Mouse (Mus musculus) spleen, postnatal 10 days (tissue): Measurements from ENCODE around the gene Tmprss2.
A peak's percentile ranks its signal among the peaks of the same experiment; 100 is the strongest.
"Not testable (repeated sequence)": the region's sequence is repeated elsewhere in the genome, so short reads cannot be mapped to it uniquely, and the experiment has no call there.

Experiments
- DNase-seq, 2 experiments: peaks; one replicate each; pipeline ENCODE4 v3.0.0; 2021 to 2022; ENCODE audit warnings: low spot score in 2 of 2

Gene Tmprss2

GRCm38 (mm10) chr16:97591512-97591911 lies 19.5 kb downstream of the Tmprss2 start:
- no peak for DNase-seq

DNA sequence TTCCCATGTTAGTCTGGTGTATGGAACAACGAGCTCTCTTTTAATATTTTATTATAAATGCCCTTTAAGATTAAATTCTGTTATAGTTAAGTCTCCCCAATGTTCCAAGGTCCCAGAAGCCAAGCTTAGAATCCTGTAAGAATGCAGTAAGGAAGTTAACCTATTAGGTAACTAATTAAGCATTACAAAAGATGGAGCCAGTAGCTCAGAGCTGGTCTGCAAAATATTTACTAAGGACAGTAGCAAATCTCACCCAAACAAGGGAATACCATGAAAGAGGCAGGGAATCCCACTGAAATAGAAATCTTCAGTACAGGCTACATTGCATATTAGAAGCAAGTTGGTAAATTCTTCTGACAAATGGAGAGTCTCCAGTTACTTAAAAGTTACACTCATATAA lies 28.1 kb downstream of the Tmprss2 start:
- DNase-seq: not testable (repeated sequence)

- no peak for DNase-seq
Observed at GRCm38 (mm10) chr16:97569426-97569825, 41.6 kb downstream of the Tmprss2 start.

DNA sequence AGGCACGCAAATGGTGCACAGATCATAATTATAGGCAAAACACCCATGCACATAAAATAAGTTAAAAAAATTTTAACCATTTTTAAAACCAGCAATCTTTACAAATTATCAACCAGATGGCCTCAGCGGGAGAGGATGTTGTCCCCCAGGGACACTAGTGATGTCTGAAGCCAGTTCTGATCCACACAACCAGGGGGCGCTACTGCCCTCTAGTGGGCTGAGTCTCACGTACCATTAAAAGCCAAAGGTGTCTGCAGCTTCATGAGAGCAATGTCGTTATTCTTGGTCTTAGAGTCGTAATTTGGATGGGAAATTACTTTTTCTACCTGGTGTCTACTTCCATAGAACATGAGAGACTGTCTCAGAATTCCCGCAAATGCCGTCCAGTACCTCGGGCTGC lies 42.3 kb downstream of the Tmprss2 start:
- peak in 1 of 2 experiments; percentile 57 for DNase-seq

- no peak for DNase-seq
Observed at GRCm38 (mm10) chr16:97544340-97544739, 66.7 kb downstream of the Tmprss2 start.

DNA sequence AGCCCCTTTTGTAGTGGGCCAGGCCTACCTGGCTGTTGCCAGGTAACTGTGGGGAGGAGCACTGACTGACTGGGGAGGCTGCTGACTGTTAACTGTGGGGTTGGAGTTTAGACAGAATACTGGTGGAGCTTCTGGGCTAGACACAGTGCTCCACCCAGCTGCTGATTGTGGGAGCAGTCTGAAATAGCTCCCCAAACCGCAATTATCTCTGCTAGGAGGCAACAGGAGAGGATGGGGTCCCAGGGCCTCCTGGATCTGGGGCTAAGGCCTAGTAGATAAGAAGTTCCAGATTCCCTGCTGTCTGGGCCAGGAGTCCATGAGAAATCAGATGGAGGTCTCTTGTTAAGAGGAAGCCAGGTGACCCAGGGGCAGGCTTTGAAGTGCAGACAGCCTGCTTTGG lies 74.1 kb downstream of the Tmprss2 start:
- no peak for DNase-seq

DNA sequence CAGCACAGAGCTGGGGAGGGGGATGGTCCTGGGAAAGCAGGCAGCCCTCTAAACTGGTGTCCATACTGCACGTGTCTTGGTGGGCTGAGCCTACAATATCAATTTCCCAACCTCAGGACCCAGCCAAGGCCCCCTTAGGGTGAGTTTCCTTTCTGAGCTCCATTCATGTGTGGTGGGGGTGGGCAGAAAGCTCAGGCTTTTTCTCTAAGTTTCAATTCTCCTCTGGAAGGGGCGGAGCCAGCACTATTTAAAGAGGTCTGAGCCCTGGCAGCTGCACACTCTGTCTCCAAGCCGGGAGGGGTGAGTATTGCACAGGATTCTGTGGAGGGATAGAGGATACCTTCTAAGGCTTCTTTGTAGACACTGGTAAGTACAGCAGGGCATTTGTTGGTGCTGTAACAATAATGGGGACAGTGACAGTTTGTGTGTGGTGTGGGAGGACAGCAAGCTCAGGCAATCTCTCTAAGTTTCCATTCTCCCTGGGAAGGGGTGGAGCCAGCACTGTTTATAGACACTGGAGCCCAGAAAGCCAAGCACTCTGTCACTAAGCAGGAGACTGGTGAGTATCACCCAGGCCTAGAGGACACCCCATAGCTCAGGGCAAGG lies 75.1 kb downstream of the Tmprss2 start:
- DNase-seq: peak; percentile 10 to 70

GRCm38 (mm10) chr16:97534876-97535461 lies 76.0 kb downstream of the Tmprss2 start:
- peak in 1 of 2 experiments; percentile 19 for DNase-seq

GRCm38 (mm10) chr16:97534448-97534847 lies 76.5 kb downstream of the Tmprss2 start:
- no peak for DNase-seq

DNA sequence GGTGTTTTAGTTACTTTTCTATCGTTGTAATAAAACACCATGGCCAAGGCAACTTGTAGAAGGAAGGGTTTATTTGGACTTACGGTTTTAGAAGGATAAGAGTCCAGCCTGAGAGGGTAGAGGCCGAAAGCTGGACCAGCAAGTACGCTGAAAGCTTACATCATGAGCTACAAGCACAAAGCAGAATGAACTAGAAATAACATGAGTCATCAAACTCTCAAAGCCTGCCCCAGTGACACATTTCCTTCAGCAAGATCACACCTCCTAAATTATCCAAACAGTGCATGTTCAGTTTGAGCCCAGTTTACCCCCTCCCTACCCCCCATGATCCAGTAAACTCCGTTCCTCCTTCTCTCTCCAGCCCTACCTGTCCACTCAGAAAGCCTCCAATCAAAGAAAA lies 77.2 kb downstream of the Tmprss2 start:
- no peak for DNase-seq

- no peak for DNase-seq
Observed at GRCm38 (mm10) chr16:97533126-97533525, 77.9 kb downstream of the Tmprss2 start.

DNA sequence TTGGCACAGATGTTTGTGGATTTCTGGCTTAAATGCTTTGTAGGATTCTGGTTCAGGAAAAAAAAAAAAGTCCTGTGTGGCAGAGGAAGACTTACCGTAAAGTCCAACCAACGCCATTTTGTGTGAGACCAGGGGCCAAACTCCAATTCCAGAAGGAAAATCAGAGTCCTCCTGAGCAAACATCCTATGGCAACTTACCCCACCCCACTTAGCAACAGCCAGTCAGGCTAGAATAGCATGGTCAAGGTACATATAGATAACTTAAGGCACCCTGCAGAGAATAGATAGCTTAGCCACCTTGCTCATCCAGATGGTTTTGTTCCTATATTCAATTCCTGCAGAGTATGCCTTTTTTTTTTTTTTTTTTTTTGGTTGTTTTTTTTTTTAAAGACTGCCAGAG lies 81.8 kb downstream of the Tmprss2 start:
- DNase-seq: no peak

DNA sequence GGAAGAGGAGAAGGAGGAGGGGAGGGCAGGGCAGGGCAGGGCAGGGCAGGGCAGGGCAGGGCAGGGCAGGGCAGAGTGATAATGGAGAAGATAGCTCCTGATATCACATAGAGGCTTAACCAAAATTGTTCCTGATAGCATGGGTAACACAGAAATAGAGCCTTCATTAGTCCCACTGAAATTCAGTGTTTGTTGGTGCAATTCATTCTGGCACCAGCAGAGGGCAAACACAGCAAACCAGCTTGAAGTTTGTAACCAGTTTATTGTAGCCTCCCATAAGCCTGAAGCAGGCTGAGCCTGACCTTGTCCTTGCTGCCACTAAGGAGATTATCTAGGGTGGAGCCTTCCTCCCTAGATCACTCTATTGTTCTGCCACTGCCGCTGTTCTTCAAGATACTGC lies 88.0 kb downstream of the Tmprss2 start:
- DNase-seq: peak in 1 of 2 experiments; percentile 50

GRCm38 (mm10) chr16:97521983-97522382 lies 89.0 kb downstream of the Tmprss2 start:
- no peak for DNase-seq

- DNase-seq: no peak
Observed at GRCm38 (mm10) chr16:97516341-97516740, 94.7 kb downstream of the Tmprss2 start.
